Mouse (Mus musculus): ENCODE results near the gene Tssc4. TPM values are rescaled to one million over a fixed set of nuclear protein-coding genes. Genes with fewer than 3 reads are reported as not detected.

Tssc4 gene
- polyA plus RNA-seq, 1 experiment from 2014 or later = 60.3 TPM

DNA sequence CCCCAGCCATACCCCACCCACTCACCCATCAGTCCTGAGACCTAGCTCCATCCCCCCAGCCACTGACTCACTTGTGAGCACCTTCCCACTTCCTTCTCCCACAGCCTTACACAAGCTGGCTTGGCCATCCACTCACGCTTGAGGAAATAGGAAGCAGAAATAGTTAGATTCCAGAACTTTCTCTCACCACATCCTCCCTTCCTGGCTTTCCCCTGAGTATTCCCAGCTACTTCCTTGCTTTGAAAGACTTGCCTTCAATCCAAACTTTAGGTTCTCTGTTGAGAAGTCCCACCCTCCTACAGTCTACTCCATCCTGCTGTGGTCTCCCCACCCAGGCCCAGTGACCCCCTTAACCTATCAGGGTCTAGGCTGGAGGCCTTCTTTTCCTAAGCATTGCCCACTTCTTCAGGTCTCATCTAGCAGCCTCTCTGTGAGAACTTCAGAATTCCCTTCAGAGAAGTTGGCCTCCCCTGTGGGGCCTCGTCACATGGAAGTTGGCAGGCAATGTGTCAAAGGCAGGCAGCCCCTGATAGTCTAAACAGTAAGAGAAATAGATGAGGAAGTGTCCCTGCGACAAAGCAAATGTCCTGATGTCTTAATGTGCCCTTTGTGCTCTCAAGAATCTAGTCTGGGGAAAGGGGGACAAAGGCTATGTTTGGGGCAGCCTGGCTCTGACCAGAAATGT lies 27.8 kb upstream of the Tssc4 start:
- H3K9ac ChIP-seq (ENCODE audit: low read length) = no peak overlapping the region
- H3K4me3 ChIP-seq (ENCODE audit: low read depth, low read length) = no peak overlapping the region
- peaks cover 6% of the 10 kb centered on the region for H3K4me1 ChIP-seq (replicated peaks; ENCODE audit: control insufficient read depth, insufficient read depth, low read length)
- 80% methylated on average over 3 of the region's 3 CpGs for WGBS
- ATAC-seq (replicated peaks; ENCODE audit: low FRiP score, low TSS enrichment, low read depth) (no peak), DNase-seq (ENCODE audit: low spot score) (no peak)
- no peak overlapping the region for H3K4me2 ChIP-seq (ENCODE audit: low read length)
- H3K27ac ChIP-seq (ENCODE audit: low read depth) = no peak overlapping the region
- no peaks in the 10 kb centered on the region for H3K36me3 ChIP-seq (ENCODE audit: control insufficient read depth, insufficient read depth, low read length)
- 0 out of 2 replicates have a peak, but pooled peaks cover 3% of the 10 kb centered on the region for H3K9me3 ChIP-seq (ENCODE audit: control insufficient read depth, low read length)
- H3K27me3 ChIP-seq (replicated peaks; ENCODE audit: control insufficient read depth, insufficient read depth, low read length) = peaks cover 10% of the 10 kb centered on the region; the same call in 1 of the 2 replicates

DNA sequence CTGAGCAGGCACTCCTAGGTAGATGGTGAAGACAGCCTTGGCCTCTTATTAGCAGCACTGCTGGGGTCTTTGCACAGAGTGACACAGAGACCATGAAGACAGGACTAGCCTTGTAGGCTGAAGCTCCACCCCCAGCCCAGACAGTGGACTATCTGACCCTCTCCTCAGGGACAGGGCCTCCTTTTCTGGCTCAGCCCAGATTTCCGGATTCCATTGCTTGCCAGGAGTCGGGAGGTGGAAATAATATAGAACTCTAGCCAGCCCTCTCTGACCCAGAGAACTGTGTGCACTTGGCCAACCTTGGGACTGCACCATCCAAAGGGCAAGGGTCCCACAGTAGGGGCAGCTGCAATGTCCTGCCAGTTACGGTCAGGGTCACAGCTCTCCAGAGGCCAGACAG lies 27.0 kb upstream of the Tssc4 start:
- Histone ChIP-seq H3K27me3 (replicated peaks; ENCODE audit: control insufficient read depth, insufficient read depth, low read length) (peaks cover 13% of the 10 kb centered on the region), H3K9ac (ENCODE audit: low read length) (no peak overlapping the region), H3K9me3 (ENCODE audit: control insufficient read depth, low read length) (0 out of 2 replicates have a peak, but pooled peaks cover 3% of the 10 kb centered on the region), H3K4me1 (replicated peaks; ENCODE audit: control insufficient read depth, insufficient read depth, low read length) (peaks cover 6% of the 10 kb centered on the region), H3K4me3 (ENCODE audit: low read depth, low read length) (no peak overlapping the region), H3K4me2 (ENCODE audit: low read length) (no peak overlapping the region), H3K27ac (ENCODE audit: low read depth) (no peak overlapping the region), H3K36me3 (ENCODE audit: control insufficient read depth, insufficient read depth, low read length) (no peaks in the 10 kb centered on the region)
- no peak for DNase-seq (ENCODE audit: low spot score)
- 56% methylated on average over 3 of the region's 3 CpGs for WGBS
- ATAC-seq (replicated peaks; ENCODE audit: low FRiP score, low TSS enrichment, low read depth) = no peak

GRCm38 (mm10) chr7:143042897-143043300 lies 26.1 kb upstream of the Tssc4 start:
- 0 out of 2 replicates have a peak, but pooled peaks cover 3% of the 10 kb centered on the region for H3K9me3 ChIP-seq (ENCODE audit: control insufficient read depth, low read length)
- H3K4me3 ChIP-seq (ENCODE audit: low read depth, low read length) = no peak overlapping the region
- no peak overlapping the region for H3K4me2 ChIP-seq (ENCODE audit: low read length)
- H3K27me3 ChIP-seq (replicated peaks; ENCODE audit: control insufficient read depth, insufficient read depth, low read length) = peaks cover 8% of the 10 kb centered on the region
- H3K36me3 ChIP-seq (ENCODE audit: control insufficient read depth, insufficient read depth, low read length) = no peaks in the 10 kb centered on the region
- no peak overlapping the region for H3K27ac ChIP-seq (ENCODE audit: low read depth)
- H3K4me1 ChIP-seq (replicated peaks; ENCODE audit: control insufficient read depth, insufficient read depth, low read length) = peaks cover 6% of the 10 kb centered on the region
- no peak for ATAC-seq (replicated peaks; ENCODE audit: low FRiP score, low TSS enrichment, low read depth)
- WGBS = 86% methylated on average over 3 of the region's 3 CpGs
- no peak overlapping the region for H3K9ac ChIP-seq (ENCODE audit: low read length)
- DNase-seq (ENCODE audit: low spot score) = no peak

GRCm38 (mm10) chr7:143044049-143044825 lies 24.8 kb upstream of the Tssc4 start:
- ATAC-seq (replicated peaks; ENCODE audit: low FRiP score, low TSS enrichment, low read depth) (no peak), DNase-seq (ENCODE audit: low spot score) (no peak)

GRCm38 (mm10) chr7:143044826-143045206 lies 24.2 kb upstream of the Tssc4 start:
- Histone ChIP-seq H3K27me3 (replicated peaks; ENCODE audit: control insufficient read depth, insufficient read depth, low read length) (peaks cover 7% of the 10 kb centered on the region; the same call in 1 of the 2 replicates), H3K4me1 (replicated peaks; ENCODE audit: control insufficient read depth, insufficient read depth, low read length) (peaks cover 6% of the 10 kb centered on the region), H3K4me2 (ENCODE audit: low read length) (no peak overlapping the region), H3K9me3 (ENCODE audit: control insufficient read depth, low read length) (0 out of 2 replicates have a peak, but pooled peaks cover 3% of the 10 kb centered on the region), H3K9ac (ENCODE audit: low read length) (no peak overlapping the region), H3K4me3 (ENCODE audit: low read depth, low read length) (no peak overlapping the region), H3K27ac (ENCODE audit: low read depth) (no peak overlapping the region), H3K36me3 (ENCODE audit: control insufficient read depth, insufficient read depth, low read length) (no peaks in the 10 kb centered on the region)
- no peak for ATAC-seq (replicated peaks; ENCODE audit: low FRiP score, low TSS enrichment, low read depth)
- no peak for DNase-seq (ENCODE audit: low spot score)

More at GRCm38 (mm10) chr7:143044049-143044825, 24.8 kb upstream of the Tssc4 start:
- WGBS = 89% methylated on average over 2 of the region's 2 CpGs
- peaks cover 6% of the 10 kb centered on the region for H3K4me1 ChIP-seq (replicated peaks; ENCODE audit: control insufficient read depth, insufficient read depth, low read length)
- H3K9ac ChIP-seq (ENCODE audit: low read length) = no peak overlapping the region
- peaks cover 7% of the 10 kb centered on the region; the same call in 1 of the 2 replicates for H3K27me3 ChIP-seq (replicated peaks; ENCODE audit: control insufficient read depth, insufficient read depth, low read length)
- no peak overlapping the region for H3K4me3 ChIP-seq (ENCODE audit: low read depth, low read length)
- 0 out of 2 replicates have a peak, but pooled peaks cover 3% of the 10 kb centered on the region for H3K9me3 ChIP-seq (ENCODE audit: control insufficient read depth, low read length)
- no peak overlapping the region for H3K27ac ChIP-seq (ENCODE audit: low read depth)
- no peak overlapping the region for H3K4me2 ChIP-seq (ENCODE audit: low read length)
- no peaks in the 10 kb centered on the region for H3K36me3 ChIP-seq (ENCODE audit: control insufficient read depth, insufficient read depth, low read length)

DNA sequence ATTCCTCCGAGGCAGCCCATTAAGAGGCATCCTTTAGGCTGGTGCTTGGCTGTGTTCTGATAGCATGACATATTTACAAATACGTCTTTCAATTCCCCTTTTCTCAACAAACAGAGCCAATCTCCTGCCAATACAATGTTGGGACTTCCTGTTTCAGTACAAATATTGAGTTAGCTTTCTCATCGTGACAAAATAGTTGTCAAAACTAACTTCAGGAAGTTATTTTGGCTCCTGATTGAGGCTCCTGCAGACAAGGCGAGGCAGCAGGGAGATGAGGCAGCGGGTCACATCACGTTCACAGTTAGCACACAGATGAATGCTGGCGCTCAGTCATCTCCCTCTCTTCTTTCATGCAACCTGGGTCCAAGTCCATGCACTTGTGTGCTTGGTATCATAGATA lies 22.7 kb upstream of the Tssc4 start:
- peaks cover 6% of the 10 kb centered on the region for H3K4me1 ChIP-seq (replicated peaks; ENCODE audit: control insufficient read depth, insufficient read depth, low read length)
- ATAC-seq (replicated peaks; ENCODE audit: low FRiP score, low TSS enrichment, low read depth) (no peak), DNase-seq (ENCODE audit: low spot score) (no peak)
- H3K4me3 ChIP-seq (ENCODE audit: low read depth, low read length) = no peak overlapping the region
- no peak overlapping the region for H3K27ac ChIP-seq (ENCODE audit: low read depth)
- 72% methylated on average over 7 of the region's 7 CpGs for WGBS
- H3K36me3 ChIP-seq (ENCODE audit: control insufficient read depth, insufficient read depth, low read length) = no peaks in the 10 kb centered on the region
- no peak overlapping the region for H3K4me2 ChIP-seq (ENCODE audit: low read length)
- H3K9me3 ChIP-seq (ENCODE audit: control insufficient read depth, low read length) = 0 out of 2 replicates have a peak, but pooled peaks cover 3% of the 10 kb centered on the region
- no peak overlapping the region for H3K9ac ChIP-seq (ENCODE audit: low read length)
- peaks cover 4% of the 10 kb centered on the region; the same call in 1 of the 2 replicates for H3K27me3 ChIP-seq (replicated peaks; ENCODE audit: control insufficient read depth, insufficient read depth, low read length)

DNA sequence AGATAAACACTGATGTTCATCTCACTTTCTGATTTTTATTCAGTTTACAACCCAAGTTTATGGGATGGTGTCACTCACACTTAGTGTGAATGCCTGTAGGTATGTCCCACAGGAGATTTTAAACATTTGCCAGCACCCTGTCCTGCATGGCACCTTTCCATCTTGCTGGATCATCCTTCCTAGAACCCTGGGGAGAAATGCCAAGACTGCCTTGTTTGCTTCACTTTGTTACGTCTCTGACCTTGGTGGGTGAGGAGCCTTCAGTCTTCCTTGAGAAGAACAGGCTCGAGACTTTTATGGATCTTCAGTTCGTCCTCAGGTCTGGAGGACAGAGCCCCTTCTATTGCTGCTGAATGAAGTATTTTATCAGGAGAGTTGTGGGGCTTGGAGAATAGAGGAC lies 19.7 kb upstream of the Tssc4 start:
- H3K4me2 ChIP-seq (ENCODE audit: low read length) = no peak overlapping the region
- H3K4me3 ChIP-seq (ENCODE audit: low read depth, low read length) = no peak overlapping the region
- peaks cover 6% of the 10 kb centered on the region for H3K4me1 ChIP-seq (replicated peaks; ENCODE audit: control insufficient read depth, insufficient read depth, low read length)
- no peak for ATAC-seq (replicated peaks; ENCODE audit: low FRiP score, low TSS enrichment, low read depth)
- H3K9ac ChIP-seq (ENCODE audit: low read length) = no peak overlapping the region
- H3K36me3 ChIP-seq (ENCODE audit: control insufficient read depth, insufficient read depth, low read length) = no peaks in the 10 kb centered on the region
- DNase-seq (ENCODE audit: low spot score) = no peak
- peaks cover 4% of the 10 kb centered on the region; the same call in 1 of the 2 replicates for H3K27me3 ChIP-seq (replicated peaks; ENCODE audit: control insufficient read depth, insufficient read depth, low read length)
- no peak overlapping the region for H3K27ac ChIP-seq (ENCODE audit: low read depth)
- 0 out of 2 replicates have a peak, but pooled peaks cover 3% of the 10 kb centered on the region for H3K9me3 ChIP-seq (ENCODE audit: control insufficient read depth, low read length)
- 77% methylated on average over 3 of the region's 3 CpGs for WGBS

GRCm38 (mm10) chr7:143049841-143050816 lies 18.9 kb upstream of the Tssc4 start:
- H3K9ac ChIP-seq (ENCODE audit: low read length) = no peak overlapping the region
- DNase-seq (ENCODE audit: low spot score) = no peak
- H3K27me3 ChIP-seq (replicated peaks; ENCODE audit: control insufficient read depth, insufficient read depth, low read length) = peaks cover 4% of the 10 kb centered on the region; the same call in 1 of the 2 replicates
- H3K4me3 ChIP-seq (ENCODE audit: low read depth, low read length) = no peak overlapping the region
- 0 out of 2 replicates have a peak, but pooled peaks cover under 1% of the 10 kb centered on the region for H3K9me3 ChIP-seq (ENCODE audit: control insufficient read depth, low read length)
- WGBS = 97% methylated on average over 3 of the region's 3 CpGs
- H3K36me3 ChIP-seq (ENCODE audit: control insufficient read depth, insufficient read depth, low read length) = no peaks in the 10 kb centered on the region
- H3K4me2 ChIP-seq (ENCODE audit: low read length) = no peak overlapping the region
- H3K4me1 ChIP-seq (replicated peaks; ENCODE audit: control insufficient read depth, insufficient read depth, low read length) = peaks cover 14% of the 10 kb centered on the region
- H3K27ac ChIP-seq (ENCODE audit: low read depth) = no peak overlapping the region
- ATAC-seq (replicated peaks; ENCODE audit: low FRiP score, low TSS enrichment, low read depth) = no peak

Data from intestine, embryonic 14.5 days (tissue).